Mouse (Mus musculus) A20 (cell line): ENCODE measurements around the gene Tshz3.

Experiments used
- DNase-seq: peaks from one replicate; pipeline ENCODE4 v3.0.0-alpha.2; 2011; ENCODE audit warnings: low read depth, low spot score

Gene Tshz3

DNA sequence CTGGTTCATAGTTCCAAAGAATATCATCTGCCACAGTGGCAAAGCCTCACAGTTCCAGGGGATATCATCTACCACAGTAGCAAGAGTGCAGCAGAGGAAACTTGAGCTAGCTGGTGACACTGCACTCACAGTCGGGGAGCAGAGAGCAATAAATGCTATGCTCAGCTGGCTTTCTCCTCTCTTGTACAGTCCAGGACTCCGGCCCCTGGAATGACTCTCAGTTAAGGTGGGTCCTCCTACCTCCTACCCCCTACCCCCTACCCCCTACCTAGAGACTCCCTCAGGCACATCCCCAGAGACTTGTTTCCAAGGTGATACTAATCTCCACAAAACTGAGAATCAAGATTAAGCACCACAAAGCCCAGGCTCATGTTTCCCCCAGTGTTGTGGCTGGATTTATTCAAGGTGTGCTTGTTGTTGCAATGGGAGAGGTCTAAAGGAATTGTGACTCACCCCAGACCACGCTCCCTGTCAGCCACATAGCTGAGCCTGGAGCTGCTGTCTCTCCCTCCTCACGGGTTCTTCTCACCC is 86.4 kb downstream of the Tshz3 start:
- no peak for DNase-seq

DNA sequence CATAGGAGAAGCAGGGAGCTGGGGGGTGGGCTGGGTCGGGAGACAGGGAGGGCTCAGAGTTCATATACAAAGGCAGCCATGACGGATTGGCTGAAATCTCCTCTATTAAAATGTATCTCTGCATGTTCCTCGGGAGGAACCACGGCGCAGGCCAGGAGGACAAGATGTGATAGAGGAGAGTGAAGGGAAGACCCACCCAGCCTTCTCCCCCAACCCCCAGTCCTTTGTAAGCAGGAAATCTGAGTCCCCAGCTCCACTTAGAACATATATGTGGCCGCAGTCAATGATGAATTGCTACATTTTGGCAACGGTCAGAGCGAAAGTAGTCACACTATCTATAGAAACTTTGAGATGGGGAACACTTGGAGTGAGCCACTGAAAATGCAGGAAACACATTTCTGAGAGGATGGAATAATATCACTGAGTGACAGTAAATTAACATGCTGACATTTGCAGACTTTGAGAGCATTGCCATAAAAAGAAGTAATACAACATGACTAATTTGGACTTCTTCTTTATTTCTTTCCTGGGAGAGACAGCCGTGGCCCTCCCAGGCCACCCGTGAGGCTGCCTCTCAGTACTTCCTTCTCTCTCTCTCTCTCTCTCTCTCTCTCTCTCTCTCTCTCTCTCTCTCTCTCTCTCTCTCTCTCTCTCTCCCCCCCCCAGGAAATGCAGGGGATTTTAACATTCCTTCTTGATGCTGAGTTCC is 88.9 kb downstream of the Tshz3 start:
- DNase-seq = no peak

DNA sequence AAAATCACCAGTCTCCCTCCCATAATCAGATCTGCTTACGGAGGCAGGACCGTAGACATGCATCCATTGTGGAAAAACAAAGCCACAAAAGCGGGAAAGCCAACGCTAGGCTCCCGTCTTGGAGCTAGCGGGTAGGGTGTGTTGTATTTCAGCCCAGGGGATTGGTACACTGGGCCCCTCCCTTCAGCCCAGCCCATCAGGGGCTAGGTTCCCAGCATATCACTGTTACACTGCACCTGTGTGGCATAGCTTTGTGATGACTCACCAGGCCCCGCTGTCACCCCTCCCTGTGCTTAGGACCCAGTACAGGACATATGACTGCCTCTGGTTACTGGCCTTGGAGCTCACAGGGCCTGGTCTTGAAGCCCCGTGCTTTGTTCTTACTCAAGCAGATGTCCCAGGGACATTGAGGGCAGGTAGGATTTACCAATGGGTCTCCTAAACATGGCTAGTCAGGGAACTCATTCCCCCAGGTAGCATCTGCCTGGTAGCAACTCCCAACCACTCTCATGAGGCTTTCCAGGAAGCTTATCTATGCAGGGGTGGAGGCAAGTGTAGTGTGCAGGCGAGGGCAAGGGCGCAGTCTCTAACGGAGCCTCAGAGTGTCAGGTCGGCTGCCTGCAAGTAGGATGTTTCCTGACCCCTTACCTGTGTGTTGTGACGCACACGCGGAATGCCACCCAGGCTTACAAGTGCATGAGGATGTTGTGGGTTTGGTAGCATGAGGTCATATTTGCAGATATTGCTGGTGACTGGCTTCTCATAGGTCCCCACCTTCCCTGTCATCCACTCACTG is 98.7 kb downstream of the Tshz3 start:
- DNase-seq = no peak
